ENCODE assay signal across 11 mouse cellular contexts in the genomic region with DNA sequence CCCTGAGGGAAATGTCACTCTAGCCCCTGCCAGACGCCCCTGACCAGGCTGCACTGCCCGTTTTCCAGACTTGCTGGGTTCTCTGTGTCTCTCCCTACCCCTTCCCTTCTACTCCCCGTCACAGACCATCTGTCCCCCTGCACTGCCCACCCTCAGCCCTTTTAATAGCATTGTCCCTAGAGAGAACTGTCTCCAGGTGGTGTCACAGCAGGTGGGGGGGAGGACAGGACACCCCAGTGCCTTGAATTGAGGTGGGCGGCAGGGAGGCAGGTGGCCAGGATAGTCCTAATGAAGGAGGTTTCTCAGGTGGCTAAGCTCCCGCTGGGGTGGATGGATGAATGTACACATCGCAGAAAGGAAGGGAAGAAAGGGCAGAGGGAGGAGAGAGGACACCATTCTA. TPM values are rescaled to one million over a fixed set of nuclear protein-coding genes. Genes with fewer than 3 reads are reported as not detected.
DNase-seq lines count a peak whose midpoint lies in the region; ATAC-seq lines count a peak whose summit lies in the region.
"Had no signal": no experiment of that assay in that cellular context is flagged by ENCODE, and none has a peak within 500 bp of the region (broad histone marks: within the 10 kb centered on the region; RNA-seq: fewer than 3 reads in every experiment).

No protein-coding gene starts in this region.

- no peak overlapping the region for H3K4me3 ChIP-seq in forebrain, embryonic 10.5 days
- no peak overlapping the region for H3K4me3 ChIP-seq in forebrain, embryonic 15.5 days
- no peak overlapping the region for H3K4me3 ChIP-seq in midbrain, embryonic 11.5 days (ENCODE audit: low read depth, low read length)
- H3K4me3 ChIP-seq: stomach, embryonic 15.5 days had no signal

- peaks cover 29% of the 10 kb centered on the region for H3K4me1 ChIP-seq in forebrain, embryonic 10.5 days
- peaks cover 19% of the 10 kb centered on the region for H3K4me1 ChIP-seq in forebrain, embryonic 15.5 days
- H3K4me1 ChIP-seq in midbrain, embryonic 11.5 days (ENCODE audit: control insufficient read depth, insufficient read depth, low read length): peaks cover 8% of the 10 kb centered on the region
- H3K4me1 ChIP-seq: stomach, embryonic 15.5 days had no signal

- 16% methylated on average over 6 of the region's 6 CpGs for WGBS in forebrain, embryonic 10.5 days
- 9% methylated on average over 6 of the region's 6 CpGs for WGBS in forebrain, embryonic 15.5 days
- WGBS in midbrain, embryonic 11.5 days: 12% methylated on average over 6 of the region's 6 CpGs

- H3K27ac ChIP-seq in forebrain, embryonic 10.5 days: peak overlapping the region; percentile 30; the same call in 1 of the 2 replicates
- no peak overlapping the region for H3K27ac ChIP-seq in forebrain, embryonic 15.5 days (replicated peaks)
- H3K27ac ChIP-seq in midbrain, embryonic 11.5 days (ENCODE audit: low read depth, low read length): no peak overlapping the region
- H3K27ac ChIP-seq: stomach, embryonic 15.5 days had no signal

- H3K27me3 ChIP-seq in forebrain, embryonic 10.5 days (ENCODE audit: poor library complexity, severe bottlenecking): peaks cover 56% of the 10 kb centered on the region
- peaks cover 4% of the 10 kb centered on the region; the same call in 1 of the 2 replicates for H3K27me3 ChIP-seq in forebrain, embryonic 15.5 days
- peaks cover 5% of the 10 kb centered on the region; the same call in 1 of the 2 replicates for H3K27me3 ChIP-seq in midbrain, embryonic 11.5 days (ENCODE audit: control insufficient read depth, insufficient read depth, low read length)

- no peaks in the 10 kb centered on the region for H3K36me3 ChIP-seq in forebrain, embryonic 10.5 days (replicated peaks)
- H3K36me3 ChIP-seq in forebrain, embryonic 15.5 days: no peaks in the 10 kb centered on the region
- H3K36me3 ChIP-seq in midbrain, embryonic 11.5 days (ENCODE audit: control insufficient read depth, insufficient read depth, low read length): no peaks in the 10 kb centered on the region
- H3K36me3 ChIP-seq: stomach, embryonic 15.5 days had no signal

- no peak overlapping the region for H3K4me2 ChIP-seq in forebrain, embryonic 15.5 days (replicated peaks)
- H3K4me2 ChIP-seq in midbrain, embryonic 11.5 days: 0 out of 2 replicates have a peak overlapping the region, but pooled peaks have one; percentile 5
- H3K4me2 ChIP-seq: stomach, embryonic 15.5 days had no signal

- ATAC-seq in forebrain, embryonic 15.5 days (replicated peaks): no peak
- ATAC-seq in midbrain, embryonic 11.5 days (ENCODE audit: low FRiP score): peak; percentile 45; the same call in 1 of the 2 replicates
- ATAC-seq: Patski had no signal

- no peaks in the 10 kb centered on the region for H3K9me3 ChIP-seq in forebrain, embryonic 10.5 days
- no peaks in the 10 kb centered on the region for H3K9me3 ChIP-seq in forebrain, embryonic 15.5 days
- H3K9me3 ChIP-seq in midbrain, embryonic 11.5 days (ENCODE audit: control insufficient read depth, low read length): no peaks in the 10 kb centered on the region
- H3K9me3 ChIP-seq: stomach, embryonic 15.5 days had no signal

- no peak for DNase-seq in forebrain, embryonic 10.5 days (ENCODE audit: extremely low spot score, low spot score)
- peak; percentile 77 for DNase-seq in right cerebral cortex, adult 18-20 months
- DNase-seq in right cerebral cortex, postnatal 4 days: no peak
- DNase-seq in midbrain, embryonic 11.5 days (ENCODE audit: low spot score, missing footprints): no peak
- no peak for DNase-seq in liver
- no peak for DNase-seq in spleen, adult 18-20 months
- DNase-seq in spleen, postnatal 36 days (ENCODE audit: low spot score in 2 of 2): no peak
- DNase-seq: adrenal gland, postnatal 25 days had no signal

- no peak overlapping the region for H3K9ac ChIP-seq in forebrain, embryonic 15.5 days (replicated peaks)
- H3K9ac ChIP-seq in midbrain, embryonic 11.5 days (ENCODE audit: low read length): no peak overlapping the region
- H3K9ac ChIP-seq: stomach, embryonic 15.5 days had no signal

RNA-seq across cellular contexts. Expression of a gene that starts 17.9 kb away (rescaled TPM):
- polyA plus RNA-seq in forebrain, embryonic 10.5 days (2016; fragmentation: Nextera tagmentation; extraction: Ambion mirVana): 14.7 and 16.7 TPM in 2 replicates
- 200 and 204 TPM in 2 replicates for polyA plus RNA-seq in forebrain, embryonic 15.5 days (2015; fragmentation: Nextera tagmentation; extraction: Ambion mirVana)
- 45.5 and 46.7 TPM in 2 replicates for polyA plus RNA-seq in midbrain, embryonic 11.5 days (2014; fragmentation: Nextera tagmentation; extraction: Ambion mirVana)

RNA-seq across cellular contexts. Expression of a gene that starts 21.1 kb away (rescaled TPM):
- polyA plus RNA-seq in forebrain, embryonic 10.5 days (2016; fragmentation: Nextera tagmentation; extraction: Ambion mirVana): 29.5 and 31.0 TPM in 2 replicates
- 26.1 and 28.8 TPM in 2 replicates for polyA plus RNA-seq in forebrain, embryonic 15.5 days (2015; fragmentation: Nextera tagmentation; extraction: Ambion mirVana)
- polyA plus RNA-seq in midbrain, embryonic 11.5 days (2014; fragmentation: Nextera tagmentation; extraction: Ambion mirVana): 20.8 and 24.2 TPM in 2 replicates
